19 mouse cellular contexts compared by ENCODE assay signal in the genomic region with DNA sequence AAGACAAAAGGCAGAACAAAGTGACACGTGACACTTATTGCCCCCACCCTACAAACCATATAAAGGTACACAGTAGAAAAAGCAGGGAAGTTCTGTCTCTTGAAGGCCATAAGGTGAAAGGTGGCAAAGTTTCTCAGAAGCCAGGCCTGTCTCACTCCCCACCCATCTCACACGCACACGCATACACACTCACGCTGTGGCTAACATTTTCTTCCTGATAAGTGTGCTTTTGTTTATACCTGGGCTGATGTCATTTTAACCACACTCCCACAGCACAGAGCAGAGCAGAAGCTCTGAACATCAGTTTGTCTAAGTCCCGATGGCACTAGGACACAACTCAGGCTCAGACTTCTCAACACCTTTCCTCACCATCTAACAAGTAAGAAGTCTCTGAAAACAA.
DNase-seq lines count a peak whose midpoint lies in the region; ATAC-seq and TF ChIP-seq lines count a peak whose summit lies in the region.
"Had no signal": no experiment of that assay in that cellular context is flagged by ENCODE, and none has a peak within 500 bp of the region (broad histone marks: within the 10 kb centered on the region; RNA-seq: fewer than 3 reads in every experiment).

No protein-coding gene starts in this region.

- no peak for TF ChIP-seq EP300 in liver, embryonic 14.5 days (IDR thresholded peaks at IDR 0.05; ENCODE audit: low read depth)

- DNase-seq in liver, embryonic 14.5 days (ENCODE audit: low read depth in 3 of 3, low spot score in 3 of 3) = no peak
- no peak for DNase-seq in cerebellum, adult 8-10 months
- DNase-seq in Muller cell, postnatal 12 days (ENCODE audit: inconsistent ontology term) = no peak
- DNase-seq: cerebellum, adult 2 months; cerebellum, postnatal 14 days; embryo, embryonic 11 days; gastrocnemius, postnatal 36 days; heart, adult 18-20 months; heart, postnatal 14 days had no signal

- no peak overlapping the region for H3K4me3 ChIP-seq in intestine, postnatal 0 days (ENCODE audit: low read depth, low read length)
- H3K4me3 ChIP-seq in intestine, embryonic 16.5 days (ENCODE audit: low read length) = no peak overlapping the region
- no peak overlapping the region for H3K4me3 ChIP-seq in liver, embryonic 14.5 days (ENCODE audit: insufficient read depth in 1 of 2, low read depth in 2 of 2, low read length in 2 of 2)
- no peak overlapping the region for H3K4me3 ChIP-seq in stomach, embryonic 14.5 days (ENCODE audit: low read depth, low read length)
- H3K4me3 ChIP-seq in neural tube, embryonic 15.5 days (replicated peaks) = no peak overlapping the region
- H3K4me3 ChIP-seq: embryonic facial prominence, embryonic 15.5 days; forebrain, embryonic 15.5 days; heart, embryonic 15.5 days; hindbrain, embryonic 13.5 days had no signal

- no peaks in the 10 kb centered on the region for H3K27me3 ChIP-seq in intestine, postnatal 0 days (replicated peaks; ENCODE audit: control insufficient read depth, insufficient read depth, low read length)
- H3K27me3 ChIP-seq in intestine, embryonic 16.5 days (replicated peaks; ENCODE audit: control insufficient read depth, insufficient read depth, low read length) = no peaks in the 10 kb centered on the region
- H3K27me3 ChIP-seq in liver, embryonic 14.5 days (ENCODE audit: control insufficient read depth, insufficient read depth, low read length) = no peaks in the 10 kb centered on the region
- H3K27me3 ChIP-seq in stomach, embryonic 14.5 days (ENCODE audit: control insufficient read depth, insufficient read depth, low read length) = no peaks in the 10 kb centered on the region
- H3K27me3 ChIP-seq in neural tube, embryonic 15.5 days (replicated peaks) = no peaks in the 10 kb centered on the region
- H3K27me3 ChIP-seq: embryonic facial prominence, embryonic 15.5 days; forebrain, embryonic 15.5 days; heart, embryonic 15.5 days; hindbrain, embryonic 13.5 days had no signal

- H3K9me3 ChIP-seq in intestine, postnatal 0 days (ENCODE audit: control insufficient read depth) = no peaks in the 10 kb centered on the region
- H3K9me3 ChIP-seq in intestine, embryonic 16.5 days (ENCODE audit: control insufficient read depth, low read length) = no peaks in the 10 kb centered on the region
- H3K9me3 ChIP-seq in liver, embryonic 14.5 days (ENCODE audit: control insufficient read depth, low read length) = no peaks in the 10 kb centered on the region
- no peaks in the 10 kb centered on the region for H3K9me3 ChIP-seq in stomach, embryonic 14.5 days (ENCODE audit: control insufficient read depth, low read depth, low read length)
- H3K9me3 ChIP-seq in neural tube, embryonic 15.5 days (replicated peaks) = no peaks in the 10 kb centered on the region
- H3K9me3 ChIP-seq: embryonic facial prominence, embryonic 15.5 days; forebrain, embryonic 15.5 days; heart, embryonic 15.5 days; hindbrain, embryonic 13.5 days had no signal

- TF ChIP-seq CTCF in intestine, postnatal 0 days (IDR thresholded peaks at IDR 0.05; ENCODE audit: low read depth) = no peak
- TF ChIP-seq CTCF in liver, embryonic 14.5 days (IDR thresholded peaks at IDR 0.05; ENCODE audit: low read depth) = no peak

- H3K27ac ChIP-seq in intestine, postnatal 0 days (ENCODE audit: low read depth, low read length) = no peak overlapping the region
- no peak overlapping the region for H3K27ac ChIP-seq in intestine, embryonic 16.5 days (ENCODE audit: low read length)
- no peak overlapping the region for H3K27ac ChIP-seq in liver, embryonic 14.5 days
- no peak overlapping the region for H3K27ac ChIP-seq in stomach, embryonic 14.5 days (ENCODE audit: low read length)
- no peak overlapping the region for H3K27ac ChIP-seq in neural tube, embryonic 15.5 days (replicated peaks)
- H3K27ac ChIP-seq: embryonic facial prominence, embryonic 15.5 days; forebrain, embryonic 15.5 days; heart, embryonic 15.5 days; hindbrain, embryonic 13.5 days had no signal

- H3K9ac ChIP-seq in intestine, postnatal 0 days (ENCODE audit: low read depth, low read length) = no peak overlapping the region
- no peak overlapping the region for H3K9ac ChIP-seq in intestine, embryonic 16.5 days (ENCODE audit: low read depth, low read length)
- no peak overlapping the region for H3K9ac ChIP-seq in liver, embryonic 14.5 days (replicated peaks)
- no peak overlapping the region for H3K9ac ChIP-seq in stomach, embryonic 14.5 days (replicated peaks; ENCODE audit: low read depth, low read length)
- no peak overlapping the region for H3K9ac ChIP-seq in neural tube, embryonic 15.5 days (replicated peaks)
- H3K9ac ChIP-seq: embryonic facial prominence, embryonic 15.5 days; forebrain, embryonic 15.5 days; heart, embryonic 15.5 days; hindbrain, embryonic 13.5 days had no signal

- H3K36me3 ChIP-seq in intestine, postnatal 0 days (ENCODE audit: control insufficient read depth, insufficient read depth) = 0 out of 2 replicates have a peak, but pooled peaks cover 8% of the 10 kb centered on the region
- H3K36me3 ChIP-seq in intestine, embryonic 16.5 days (ENCODE audit: control insufficient read depth, insufficient read depth, low read length) = no peaks in the 10 kb centered on the region
- H3K36me3 ChIP-seq in liver, embryonic 14.5 days (replicated peaks; ENCODE audit: control insufficient read depth, insufficient read depth, low read depth) = no peaks in the 10 kb centered on the region
- 0 out of 2 replicates have a peak, but pooled peaks cover 7% of the 10 kb centered on the region for H3K36me3 ChIP-seq in stomach, embryonic 14.5 days (ENCODE audit: control insufficient read depth, insufficient read depth, low read length)
- H3K36me3 ChIP-seq in neural tube, embryonic 15.5 days = peaks cover 4% of the 10 kb centered on the region; the same call in 1 of the 2 replicates
- H3K36me3 ChIP-seq: heart, embryonic 15.5 days had no signal

- no peak overlapping the region for H3K4me2 ChIP-seq in intestine, postnatal 0 days (replicated peaks; ENCODE audit: low read depth)
- no peak overlapping the region for H3K4me2 ChIP-seq in intestine, embryonic 16.5 days (ENCODE audit: low read depth, low read length)
- no peak overlapping the region for H3K4me2 ChIP-seq in liver, embryonic 14.5 days (ENCODE audit: low read depth)
- no peak overlapping the region for H3K4me2 ChIP-seq in stomach, embryonic 14.5 days (replicated peaks; ENCODE audit: low read depth, low read length)
- no peak overlapping the region for H3K4me2 ChIP-seq in neural tube, embryonic 15.5 days
- H3K4me2 ChIP-seq: embryonic facial prominence, embryonic 15.5 days; forebrain, embryonic 15.5 days; heart, embryonic 11.5 days; heart, embryonic 15.5 days; hindbrain, embryonic 13.5 days had no signal

- ATAC-seq in intestine, postnatal 0 days = peak; percentile 23; the same call in 1 of the 2 replicates
- no peak for ATAC-seq in intestine, embryonic 16.5 days
- peak; percentile 30 for ATAC-seq in CD4-positive, CD25-positive, alpha-beta regulatory T cell, adult 4 months
- peak; percentile 47; the same call in 1 of the 2 replicates for ATAC-seq in liver, embryonic 14.5 days (ENCODE audit: insufficient read depth)
- peak; percentile 33; the same call in 1 of the 2 replicates for ATAC-seq in stomach, embryonic 14.5 days (ENCODE audit: insufficient number of reproducible peaks, insufficient read depth, low FRiP score, low read depth)
- ATAC-seq in neural tube, embryonic 15.5 days (ENCODE audit: low FRiP score) = no peak
- ATAC-seq: forebrain, embryonic 15.5 days had no signal

- peaks cover 18% of the 10 kb centered on the region; the same call in 1 of the 2 replicates for H3K4me1 ChIP-seq in intestine, postnatal 0 days (replicated peaks; ENCODE audit: control insufficient read depth, insufficient read depth, low read length)
- H3K4me1 ChIP-seq in intestine, embryonic 16.5 days (ENCODE audit: control insufficient read depth, insufficient read depth, low read length) = peaks cover 26% of the 10 kb centered on the region
- peaks cover 15% of the 10 kb centered on the region in 2 experiments for H3K4me1 ChIP-seq in liver, embryonic 14.5 days (replicated peaks; ENCODE audit: control insufficient read depth in 2 of 2, insufficient read depth in 2 of 2, low read length in 1 of 2)
- H3K4me1 ChIP-seq in stomach, embryonic 14.5 days (ENCODE audit: control insufficient read depth, insufficient read depth, low read length) = no peaks in the 10 kb centered on the region
- peaks cover 25% of the 10 kb centered on the region for H3K4me1 ChIP-seq in neural tube, embryonic 15.5 days
- H3K4me1 ChIP-seq: embryonic facial prominence, embryonic 15.5 days had no signal

- 50% methylated on average over 5 of the region's 5 CpGs for WGBS in intestine, postnatal 0 days
- 60% methylated on average over 5 of the region's 5 CpGs for WGBS in intestine, embryonic 16.5 days
- WGBS in liver, embryonic 14.5 days (ENCODE audit: insufficient replicate concordance) = 42% methylated on average over 5 of the region's 5 CpGs
- 64% methylated on average over 5 of the region's 5 CpGs for WGBS in stomach, embryonic 14.5 days
- 60% methylated on average over 5 of the region's 5 CpGs for WGBS in neural tube, embryonic 15.5 days

Comparison
In these comparisons a context has a peak if more than half of its experiments do, and no peak if none do; other contexts are left out.
1. ATAC-seq: peak in intestine, postnatal 0 days (single experiment), CD4-positive, CD25-positive, alpha-beta regulatory T cell, adult 4 months (single experiment), liver, embryonic 14.5 days (single experiment) and stomach, embryonic 14.5 days (single experiment); none in intestine, embryonic 16.5 days (single experiment) and neural tube, embryonic 15.5 days (single experiment).